Mouse (Mus musculus) bone marrow, adult 2 months (tissue): ENCODE measurements around the gene Kif28.

Source experiments
- CTCF ChIP-seq: fragments of 200-500 bp; IDR thresholded peaks from 2 replicates; pipeline ENCODE4 v1.5.1; 2011; ENCODE audit warnings: low read length, control low read depth; ENCODE audit not compliant: control insufficient read depth, insufficient read depth
- POLR2A ChIP-seq: fragments of 200-500 bp; IDR thresholded peaks from 2 replicates; pipeline ENCODE4 v1.6.1; 2011; ENCODE audit warnings: low read depth, mild to moderate bottlenecking, control low read depth, low read length, borderline replicate concordance; ENCODE audit not compliant: control insufficient read depth

- TF ChIP-seq CTCF, result no peak
- no peak for TF ChIP-seq POLR2A
Measured at GRCm38 (mm10) chr1:179776831-179777230, 31.8 kb upstream of the Kif28 start.
